Mouse (Mus musculus): ENCODE measurements around the gene Pde4a. TPM values are rescaled to one million over a fixed set of nuclear protein-coding genes. Genes with fewer than 3 reads are reported as not detected.
A peak's percentile ranks its signal among the peaks of the same experiment; 100 is the strongest.

The Pde4a gene
- polyA plus RNA-seq, 1 experiment from 2014 or later, result 2.5 TPM

DNA sequence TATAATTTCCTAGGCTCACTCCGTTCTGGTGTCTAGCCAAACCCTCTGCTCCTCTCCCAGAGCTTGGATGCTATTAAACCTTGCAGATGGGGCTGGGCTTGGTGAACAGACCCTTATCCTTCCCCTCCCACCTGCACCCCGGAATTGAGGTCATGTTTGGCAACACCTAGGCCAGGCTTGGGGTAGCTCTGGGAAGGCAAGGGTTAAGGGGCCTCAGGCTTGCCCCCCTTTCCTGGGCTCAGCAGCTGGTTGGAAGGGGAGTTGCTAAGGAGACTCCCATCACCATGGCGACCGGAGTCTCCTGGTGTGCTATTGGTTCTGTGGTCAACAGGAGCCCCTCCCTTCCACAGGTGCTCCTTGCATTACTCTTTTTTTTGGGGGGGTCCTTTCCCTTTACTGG lies 32.5 kb downstream of the Pde4a start:
- TF ChIP-seq CTCF (IDR thresholded peaks at IDR 0.05; ENCODE audit: low read depth), result no peak
- TF ChIP-seq EP300 (optimal IDR thresholded peaks at IDR 0.05), result no peak
- 33% methylated on average over 4 of the region's 4 CpGs for WGBS
- no peak overlapping the region for H3K4me3 ChIP-seq (ENCODE audit: low read depth, low read length)
- DNase-seq (ENCODE audit: low spot score), result no peak
- H3K4me1 ChIP-seq (replicated peaks; ENCODE audit: control insufficient read depth, insufficient read depth), result no peaks in the 10 kb centered on the region
- H3K27me3 ChIP-seq (ENCODE audit: control insufficient read depth, insufficient read depth, low read length), result no peaks in the 10 kb centered on the region
- no peaks in the 10 kb centered on the region for H3K9me3 ChIP-seq (ENCODE audit: control insufficient read depth, low read length)
- no peak overlapping the region for H3K27ac ChIP-seq (replicated peaks)
- no peak overlapping the region for H3K4me2 ChIP-seq (replicated peaks; ENCODE audit: low read depth)
- H3K9ac ChIP-seq (ENCODE audit: low read length), result no peak overlapping the region
- H3K36me3 ChIP-seq (ENCODE audit: control insufficient read depth, insufficient read depth, low read length), result no peaks in the 10 kb centered on the region
- no peak for ATAC-seq (ENCODE audit: low FRiP score, low TSS enrichment)

DNA sequence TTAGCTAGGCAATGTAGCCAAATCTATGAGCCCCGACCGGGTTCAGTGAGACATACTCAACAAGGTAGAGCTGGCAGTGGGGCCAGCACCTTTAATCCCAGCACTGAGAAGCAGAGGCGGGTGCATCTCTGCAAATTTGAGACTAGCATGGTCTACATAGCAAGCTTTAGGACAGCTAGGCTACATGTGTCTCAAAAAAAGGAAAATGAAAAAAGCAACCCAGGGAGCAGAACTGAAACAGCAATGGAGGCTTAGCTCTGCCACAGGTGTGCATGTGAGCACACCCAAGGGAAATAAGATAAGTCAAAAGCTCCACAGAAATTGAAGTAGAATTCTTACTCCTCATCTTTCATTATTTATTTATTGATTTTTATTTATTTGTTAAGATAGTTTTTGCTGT lies 33.4 kb downstream of the Pde4a start:
- Histone ChIP-seq H3K9ac (ENCODE audit: low read length) (no peak overlapping the region), H3K4me1 (replicated peaks; ENCODE audit: control insufficient read depth, insufficient read depth) (no peaks in the 10 kb centered on the region), H3K4me3 (ENCODE audit: low read depth, low read length) (no peak overlapping the region), H3K4me2 (replicated peaks; ENCODE audit: low read depth) (no peak overlapping the region), H3K9me3 (ENCODE audit: control insufficient read depth, low read length) (no peaks in the 10 kb centered on the region), H3K27ac (replicated peaks) (no peak overlapping the region), H3K27me3 (ENCODE audit: control insufficient read depth, insufficient read depth, low read length) (no peaks in the 10 kb centered on the region), H3K36me3 (ENCODE audit: control insufficient read depth, insufficient read depth, low read length) (no peaks in the 10 kb centered on the region)
- TF ChIP-seq EP300 (optimal IDR thresholded peaks at IDR 0.05) (no peak), CTCF (IDR thresholded peaks at IDR 0.05; ENCODE audit: low read depth) (no peak)
- ATAC-seq (ENCODE audit: low FRiP score, low TSS enrichment) (no peak), DNase-seq (ENCODE audit: low spot score) (no peak)
- 95% methylated on average over 3 of the region's 3 CpGs for WGBS

DNA sequence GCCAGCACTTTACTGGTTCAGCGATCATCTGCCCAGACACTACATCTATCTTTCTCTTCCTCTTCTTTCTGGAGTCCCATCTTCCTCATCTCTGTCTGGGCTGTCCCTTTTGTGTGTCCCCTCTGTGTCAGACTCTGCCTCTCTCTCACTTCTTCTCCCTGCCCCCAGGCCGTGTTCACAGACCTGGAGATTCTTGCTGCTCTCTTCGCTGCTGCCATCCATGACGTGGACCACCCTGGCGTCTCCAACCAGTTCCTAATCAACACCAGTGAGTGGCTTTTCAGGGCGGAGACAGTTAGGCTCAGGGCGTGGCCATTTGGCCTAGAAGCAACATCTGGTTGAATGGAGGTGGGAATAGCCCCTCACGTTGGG lies 38.6 kb downstream of the Pde4a start:
- no peak overlapping the region for H3K4me2 ChIP-seq (replicated peaks; ENCODE audit: low read depth)
- ATAC-seq (ENCODE audit: low FRiP score, low TSS enrichment), result peak; percentile 10; the same call in 1 of the 2 replicates
- H3K4me3 ChIP-seq (ENCODE audit: low read depth, low read length), result no peak overlapping the region
- no peak for DNase-seq (ENCODE audit: low spot score)
- no peak for TF ChIP-seq CTCF (IDR thresholded peaks at IDR 0.05; ENCODE audit: low read depth)
- TF ChIP-seq EP300 (optimal IDR thresholded peaks at IDR 0.05), result no peak
- H3K27ac ChIP-seq (replicated peaks), result no peak overlapping the region
- 30% methylated on average over 8 of the region's 8 CpGs for WGBS
- H3K27me3 ChIP-seq (ENCODE audit: control insufficient read depth, insufficient read depth, low read length), result no peaks in the 10 kb centered on the region
- H3K9ac ChIP-seq (ENCODE audit: low read length), result no peak overlapping the region
- H3K9me3 ChIP-seq (ENCODE audit: control insufficient read depth, low read length), result no peaks in the 10 kb centered on the region
- H3K4me1 ChIP-seq (replicated peaks; ENCODE audit: control insufficient read depth, insufficient read depth), result no peaks in the 10 kb centered on the region
- H3K36me3 ChIP-seq (ENCODE audit: control insufficient read depth, insufficient read depth, low read length), result no peaks in the 10 kb centered on the region

DNA sequence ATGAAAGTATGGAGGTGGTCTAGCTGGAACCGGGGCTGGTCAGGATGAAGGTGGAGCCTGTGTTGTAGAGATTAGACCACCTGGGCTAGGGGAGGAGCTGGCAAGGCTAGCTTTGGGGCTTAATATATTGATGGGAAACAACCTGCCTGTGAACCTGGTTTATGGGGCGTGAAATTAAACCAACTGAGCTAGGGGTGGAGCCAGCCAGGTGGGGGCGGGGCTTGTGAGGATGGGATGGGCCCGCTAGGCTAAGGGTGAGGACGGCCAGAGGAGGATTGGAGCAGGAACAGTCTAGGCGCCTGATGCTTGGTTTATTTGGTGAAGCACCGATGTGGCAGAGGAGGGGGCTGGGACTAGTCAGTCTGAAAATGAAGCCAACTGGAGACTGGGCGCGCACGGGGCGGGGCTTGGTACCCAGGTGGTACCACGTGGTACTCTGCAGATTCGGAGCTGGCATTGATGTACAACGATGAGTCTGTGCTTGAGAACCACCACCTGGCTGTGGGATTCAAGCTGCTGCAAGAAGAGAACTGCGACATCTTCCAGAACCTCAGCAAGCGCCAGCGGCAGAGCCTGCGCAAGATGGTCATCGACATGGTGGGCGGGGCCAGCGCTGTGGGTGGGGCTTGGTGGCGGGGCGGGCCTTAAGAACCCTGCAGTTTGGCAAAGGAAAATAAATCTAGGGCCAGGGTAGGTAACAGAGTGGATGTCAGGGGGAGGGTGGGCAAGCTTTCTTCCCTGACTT lies 39.2 kb downstream of the Pde4a start:
- ATAC-seq (ENCODE audit: low FRiP score, low TSS enrichment) (peak; percentile 64), DNase-seq (ENCODE audit: low spot score) (peak; percentile 63)
- peak overlapping the region; percentile 31 for H3K4me3 ChIP-seq (ENCODE audit: low read depth, low read length)
- no peaks in the 10 kb centered on the region for H3K4me1 ChIP-seq (replicated peaks; ENCODE audit: control insufficient read depth, insufficient read depth)
- H3K27ac ChIP-seq (replicated peaks), result no peak overlapping the region
- no peaks in the 10 kb centered on the region for H3K36me3 ChIP-seq (ENCODE audit: control insufficient read depth, insufficient read depth, low read length)
- H3K4me2 ChIP-seq (replicated peaks; ENCODE audit: low read depth), result peak overlapping the region; percentile 53
- H3K9ac ChIP-seq (ENCODE audit: low read length), result no peak overlapping the region; the same call in 1 of the 2 replicates
- no peaks in the 10 kb centered on the region for H3K9me3 ChIP-seq (ENCODE audit: control insufficient read depth, low read length)
- 10% methylated on average over 22 of the region's 23 CpGs for WGBS
- TF ChIP-seq CTCF (IDR thresholded peaks at IDR 0.05; ENCODE audit: low read depth), result no peak
- TF ChIP-seq EP300 (optimal IDR thresholded peaks at IDR 0.05), result no peak
- no peaks in the 10 kb centered on the region for H3K27me3 ChIP-seq (ENCODE audit: control insufficient read depth, insufficient read depth, low read length)

DNA sequence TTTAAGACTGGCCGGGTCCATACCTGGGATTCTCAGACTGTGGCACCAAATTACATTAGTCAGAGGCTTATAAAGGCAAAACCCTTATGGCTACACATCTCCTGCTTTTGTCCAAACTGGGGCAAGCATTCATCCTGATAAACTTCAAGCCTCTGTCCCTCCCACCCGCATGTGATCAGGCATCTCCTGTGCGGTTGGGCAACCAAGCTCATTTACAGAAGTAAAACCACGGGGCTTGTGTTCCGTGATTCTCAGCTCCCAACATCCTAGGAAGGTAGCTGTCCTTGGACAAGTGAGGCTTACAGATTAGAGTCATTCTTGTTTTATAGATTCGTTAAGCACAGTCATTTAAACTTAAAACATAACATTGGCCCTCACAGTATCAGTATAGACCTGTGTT lies 41.3 kb downstream of the Pde4a start:
- ATAC-seq (ENCODE audit: low FRiP score, low TSS enrichment) (no peak), DNase-seq (ENCODE audit: low spot score) (no peak)
- Histone ChIP-seq H3K27me3 (ENCODE audit: control insufficient read depth, insufficient read depth, low read length) (no peaks in the 10 kb centered on the region), H3K4me1 (replicated peaks; ENCODE audit: control insufficient read depth, insufficient read depth) (no peaks in the 10 kb centered on the region), H3K36me3 (ENCODE audit: control insufficient read depth, insufficient read depth, low read length) (no peaks in the 10 kb centered on the region), H3K4me3 (ENCODE audit: low read depth, low read length) (no peak overlapping the region), H3K4me2 (replicated peaks; ENCODE audit: low read depth) (no peak overlapping the region), H3K27ac (replicated peaks) (no peak overlapping the region), H3K9me3 (ENCODE audit: control insufficient read depth, low read length) (no peaks in the 10 kb centered on the region), H3K9ac (ENCODE audit: low read length) (no peak overlapping the region)
- TF ChIP-seq EP300 (optimal IDR thresholded peaks at IDR 0.05), result no peak
- TF ChIP-seq CTCF (IDR thresholded peaks at IDR 0.05; ENCODE audit: low read depth), result no peak
- 80% methylated on average over 6 of the region's 6 CpGs for WGBS

DNA sequence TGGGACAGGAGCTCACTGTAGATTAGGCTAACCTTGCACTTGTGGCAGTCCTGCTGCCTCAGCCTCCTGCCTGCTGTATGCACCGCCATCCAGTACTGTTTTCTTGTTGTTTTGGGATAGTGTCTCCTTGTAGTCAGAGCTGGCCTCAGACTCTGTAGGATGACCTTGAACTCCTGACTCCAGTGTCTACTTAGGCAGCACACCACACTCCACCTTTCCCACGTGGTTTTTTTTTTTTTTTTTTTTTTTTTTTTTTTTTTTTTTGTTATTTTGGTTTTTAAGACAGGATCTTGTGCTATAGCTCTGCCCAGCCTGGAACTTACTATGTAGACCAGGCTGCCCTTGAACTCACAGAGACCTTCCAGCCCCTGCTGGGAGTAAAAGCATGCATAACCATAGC lies 43.1 kb downstream of the Pde4a start:
- TF ChIP-seq CTCF (IDR thresholded peaks at IDR 0.05; ENCODE audit: low read depth) (no peak), EP300 (optimal IDR thresholded peaks at IDR 0.05) (no peak)
- Histone ChIP-seq H3K4me3 (ENCODE audit: low read depth, low read length) (no peak overlapping the region), H3K4me1 (replicated peaks; ENCODE audit: control insufficient read depth, insufficient read depth) (no peaks in the 10 kb centered on the region), H3K27ac (replicated peaks) (no peak overlapping the region), H3K9ac (ENCODE audit: low read length) (no peak overlapping the region), H3K9me3 (ENCODE audit: control insufficient read depth, low read length) (no peaks in the 10 kb centered on the region), H3K36me3 (ENCODE audit: control insufficient read depth, insufficient read depth, low read length) (no peaks in the 10 kb centered on the region), H3K4me2 (replicated peaks; ENCODE audit: low read depth) (no peak overlapping the region), H3K27me3 (ENCODE audit: control insufficient read depth, insufficient read depth, low read length) (no peaks in the 10 kb centered on the region)
- no peak for ATAC-seq (ENCODE audit: low FRiP score, low TSS enrichment)
- no peak for DNase-seq (ENCODE audit: low spot score)
- WGBS, result 58% methylated on average over 2 of the region's 2 CpGs
